Mouse (Mus musculus) cerebellum, adult 2 months (tissue): ENCODE results near the gene 2310039H08Rik.
A peak's percentile ranks its signal among the peaks of the same experiment; 100 is the strongest.

Source experiments
- CTCF ChIP-seq: fragments of 200-500 bp; IDR thresholded peaks from 2 replicates; pipeline ENCODE4 v1.5.1; 2011; ENCODE audit warnings: low read depth, mild to moderate bottlenecking, control low read depth, low read length, moderate library complexity, borderline replicate concordance; ENCODE audit not compliant: insufficient read depth
- POLR2A ChIP-seq: fragments of 200-500 bp; IDR thresholded peaks from 2 replicates; pipeline ENCODE4 v1.6.1; 2011; ENCODE audit warnings: low read length, control low read depth, borderline replicate concordance; ENCODE audit not compliant: insufficient read depth

DNA sequence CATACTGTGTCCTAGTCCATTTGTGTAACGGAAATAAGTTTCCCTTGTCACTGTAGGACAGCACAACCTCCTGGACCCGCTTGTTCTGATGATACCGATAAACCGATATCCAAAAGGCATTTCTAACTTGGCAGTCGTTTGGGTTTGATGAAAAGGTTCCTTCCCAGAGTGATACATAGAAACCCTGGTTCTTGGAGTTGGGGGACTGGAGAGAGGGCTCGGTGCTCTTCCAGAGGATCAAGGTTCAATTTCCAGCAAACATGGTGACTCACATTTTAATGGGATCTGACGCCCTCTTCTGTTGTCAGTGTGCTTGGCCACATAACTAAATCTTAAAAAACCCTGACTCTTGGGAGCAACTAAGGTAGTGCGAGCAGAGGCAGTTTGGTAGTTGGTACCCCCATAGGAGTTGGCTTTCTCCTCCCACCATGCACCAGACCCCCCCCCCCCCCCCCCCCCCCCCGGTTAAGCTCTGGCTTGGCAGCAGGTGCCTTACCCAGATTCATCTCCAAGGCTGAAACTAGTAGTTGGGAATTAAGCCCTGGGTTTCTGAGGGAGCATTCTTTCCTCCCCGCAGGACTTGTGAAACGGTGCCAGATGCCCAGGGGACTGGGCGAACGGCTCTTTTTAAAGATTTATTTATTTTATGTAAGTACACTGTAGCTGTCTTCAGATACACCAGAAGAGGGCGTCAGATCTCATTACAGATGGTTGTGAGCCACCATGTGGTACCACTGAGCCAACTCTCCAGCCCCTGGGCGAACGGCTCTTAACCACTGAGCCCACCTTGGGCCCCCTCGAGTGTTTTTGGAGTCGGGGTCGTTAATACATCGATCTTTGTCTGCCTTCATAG, 1.1 kb downstream of the 2310039H08Rik start:
- TF ChIP-seq CTCF (peak; percentile 25; the same call in 1 of the 2 replicates), POLR2A (no peak)
